Mouse (Mus musculus) E14TG2a.4 (cell line): ENCODE data around the gene Rad54l2.

Source experiments
- H3K27me3 ChIP-seq: 2 replicates; pipeline ENCODE4 v1.6.1; 2014; ENCODE audit warnings: low read length, control low read depth; ENCODE audit not compliant: insufficient read depth
- H3K36me3 ChIP-seq: 2 replicates; pipeline ENCODE4 v1.6.1; 2014; ENCODE audit warnings: low read length, control low read depth; ENCODE audit not compliant: insufficient read depth
- H3K4me1 ChIP-seq: replicated peaks from 2 replicates; pipeline ENCODE4 v1.6.1; 2014; ENCODE audit warnings: low read depth, low read length, control low read depth
- H3K4me3 ChIP-seq: replicated peaks from 2 replicates; pipeline ENCODE4 v1.5.1; 2014; ENCODE audit warnings: mild to moderate bottlenecking, low read length
- H3K9me3 ChIP-seq: 2 replicates; pipeline ENCODE4 v1.6.1; 2014; ENCODE audit warnings: low read length, control low read depth
- CTCF ChIP-seq: conservative IDR thresholded peaks from 2 replicates; pipeline ENCODE4 v1.5.1; 2014; ENCODE audit warnings: low read length
- NANOG ChIP-seq: IDR thresholded peaks from 2 replicates; pipeline ENCODE4 v1.6.1; 2014; ENCODE audit warnings: borderline replicate concordance, low read length, mixed read lengths
- POU5F1 ChIP-seq: IDR thresholded peaks from 2 replicates; pipeline ENCODE4 v1.6.1; 2014; ENCODE audit warnings: low read length, borderline replicate concordance

The Rad54l2 gene

GRCm38 (mm10) chr9:106688834-106689233, 100.2 kb downstream of the Rad54l2 start:
- Histone ChIP-seq H3K9me3 (no peaks in the 10 kb centered on the region), H3K4me1 (peaks cover 64% of the 10 kb centered on the region), H3K27me3 (no peaks in the 10 kb centered on the region), H3K4me3 (no peak overlapping the region), H3K36me3 (peaks cover 48% of the 10 kb centered on the region)
- TF ChIP-seq CTCF (no peak), POU5F1 (no peak), NANOG (no peak)

- Histone ChIP-seq H3K36me3 (peaks cover 41% of the 10 kb centered on the region), H3K4me3 (peak overlapping the region; percentile 86), H3K4me1 (peaks cover 49% of the 10 kb centered on the region), H3K9me3 (no peaks in the 10 kb centered on the region), H3K27me3 (no peaks in the 10 kb centered on the region)
- TF ChIP-seq POU5F1: no peak
- TF ChIP-seq NANOG: peak; percentile 90
- peak; percentile 88 for TF ChIP-seq CTCF
Measured at GRCm38 (mm10) chr9:106686983-106687650, 101.9 kb downstream of the Rad54l2 start.

- no peak for TF ChIP-seq NANOG
- TF ChIP-seq POU5F1: no peak
- TF ChIP-seq CTCF: no peak
- Histone ChIP-seq H3K9me3 (no peaks in the 10 kb centered on the region), H3K27me3 (no peaks in the 10 kb centered on the region), H3K36me3 (peaks cover 43% of the 10 kb centered on the region), H3K4me1 (peaks cover 51% of the 10 kb centered on the region), H3K4me3 (peak within 1 kb of the TSS; percentile 86)
Measured at GRCm38 (mm10) chr9:106685249-106686101, 103.5 kb downstream of the Rad54l2 start, which contains the start of gene Tex264. Gene Tex264, minus strand, starts transcription at chr9:106685927.

- Histone ChIP-seq H3K27me3 (no peaks in the 10 kb centered on the region), H3K36me3 (peaks cover 48% of the 10 kb centered on the region), H3K4me1 (peaks cover 57% of the 10 kb centered on the region), H3K9me3 (no peaks in the 10 kb centered on the region), H3K4me3 (peak overlapping the region; percentile 86)
- TF ChIP-seq POU5F1 (no peak), NANOG (no peak), CTCF (no peak)
Measured at GRCm38 (mm10) chr9:106684918-106685248, 104.1 kb downstream of the Rad54l2 start.

- peaks cover 49% of the 10 kb centered on the region for H3K36me3 ChIP-seq
- H3K4me3 ChIP-seq: peak overlapping the region; percentile 86
- H3K4me1 ChIP-seq: peaks cover 59% of the 10 kb centered on the region
- H3K27me3 ChIP-seq: no peaks in the 10 kb centered on the region
- TF ChIP-seq NANOG: no peak
- no peak for TF ChIP-seq POU5F1
- no peak for TF ChIP-seq CTCF
- H3K9me3 ChIP-seq: no peaks in the 10 kb centered on the region
Measured at GRCm38 (mm10) chr9:106684093-106684872, 104.7 kb downstream of the Rad54l2 start.

GRCm38 (mm10) chr9:106681026-106681425, 108.0 kb downstream of the Rad54l2 start:
- Histone ChIP-seq H3K27me3 (no peaks in the 10 kb centered on the region), H3K9me3 (no peaks in the 10 kb centered on the region), H3K4me3 (no peak overlapping the region), H3K36me3 (peaks cover 68% of the 10 kb centered on the region), H3K4me1 (peaks cover 50% of the 10 kb centered on the region)
- TF ChIP-seq POU5F1 (no peak), CTCF (no peak), NANOG (no peak)

GRCm38 (mm10) chr9:106678242-106678641, 110.8 kb downstream of the Rad54l2 start:
- TF ChIP-seq CTCF (no peak), NANOG (no peak), POU5F1 (no peak)
- Histone ChIP-seq H3K27me3 (no peaks in the 10 kb centered on the region), H3K4me1 (peaks cover 41% of the 10 kb centered on the region), H3K4me3 (no peak overlapping the region), H3K9me3 (no peaks in the 10 kb centered on the region), H3K36me3 (peaks cover 89% of the 10 kb centered on the region)

- Histone ChIP-seq H3K4me1 (peaks cover 41% of the 10 kb centered on the region), H3K36me3 (peaks cover 89% of the 10 kb centered on the region), H3K4me3 (no peak overlapping the region), H3K9me3 (no peaks in the 10 kb centered on the region), H3K27me3 (no peaks in the 10 kb centered on the region)
- TF ChIP-seq NANOG (no peak), POU5F1 (no peak), CTCF (no peak)
Measured at GRCm38 (mm10) chr9:106677702-106678101, 111.3 kb downstream of the Rad54l2 start.

GRCm38 (mm10) chr9:106676571-106676970, 112.4 kb downstream of the Rad54l2 start:
- H3K27me3 ChIP-seq: no peaks in the 10 kb centered on the region
- TF ChIP-seq NANOG: no peak
- no peak for TF ChIP-seq POU5F1
- TF ChIP-seq CTCF: no peak
- peaks cover 38% of the 10 kb centered on the region for H3K4me1 ChIP-seq
- H3K4me3 ChIP-seq: no peak overlapping the region
- no peaks in the 10 kb centered on the region for H3K9me3 ChIP-seq
- peaks cover 90% of the 10 kb centered on the region for H3K36me3 ChIP-seq
